Mouse (Mus musculus) heart, postnatal 0 days (tissue): ENCODE measurements at regions not wholly inside any gene's neighbourhood (a gene's known extent, or its start where the extent isn't known, plus 50 kb on each side); places are given as distances from the start of the nearest gene placed in this dataset.

Experiments used
- ATAC-seq: fragments of 200-750 bp; cut with Nextera tagmentation; 2 replicates; pipeline ENCODE4 v1.8.0; 2017; ENCODE audit warnings: low read depth, moderate number of reproducible peaks, moderate library complexity; ENCODE audit not compliant: insufficient read depth
- DNase-seq: peaks from one replicate; pipeline ENCODE4 v3.0.0-alpha.2; 2016; ENCODE audit warnings: low spot score
- H3K27ac ChIP-seq: fragments of 300-500 bp; sonication (generic); 2 replicates; pipeline ENCODE4 v1.5.1; 2014; ENCODE audit warnings: low read depth, mild to moderate bottlenecking
- H3K27me3 ChIP-seq: fragments of 300-500 bp; sonication (generic); 2 replicates; pipeline ENCODE4 v1.6.1; 2014; ENCODE audit warnings: low read length, mixed read lengths; ENCODE audit not compliant: control insufficient read depth, insufficient read depth
- H3K36me3 ChIP-seq: fragments of 300-500 bp; sonication (generic); replicated peaks from 2 replicates; pipeline ENCODE4 v1.6.1; 2014; ENCODE audit warnings: low read length, mixed read lengths; ENCODE audit not compliant: control insufficient read depth, insufficient read depth
- H3K4me1 ChIP-seq: fragments of 300-500 bp; sonication (generic); 2 replicates; pipeline ENCODE4 v1.6.1; 2014; ENCODE audit warnings: antibody characterized with exemption; ENCODE audit not compliant: control insufficient read depth, insufficient read depth
- H3K4me2 ChIP-seq: fragments of 300-500 bp; sonication (generic); 2 replicates; pipeline ENCODE4 v1.6.1; 2014; ENCODE audit warnings: low read depth, mild to moderate bottlenecking, low read length, moderate library complexity
- H3K4me3 ChIP-seq: fragments of 300-500 bp; sonication (generic); 2 replicates; pipeline ENCODE4 v1.5.1; 2014; ENCODE audit warnings: low read depth, low read length
- H3K9ac ChIP-seq: fragments of 300-500 bp; sonication (generic); replicated peaks from 2 replicates; pipeline ENCODE4 v1.6.1; 2014; ENCODE audit warnings: low read depth, low read length, mixed read lengths
- H3K9me3 ChIP-seq: fragments of 300-500 bp; sonication (generic); replicated peaks from 2 replicates; pipeline ENCODE4 v1.6.1; 2016; ENCODE audit warnings: low read length; ENCODE audit not compliant: control insufficient read depth
- CTCF ChIP-seq: IDR thresholded peaks from 2 replicates; pipeline ENCODE4 v1.5.1; 2016; ENCODE audit warnings: antibody characterized with exemption, control low read depth, low read depth
- EP300 ChIP-seq: IDR thresholded peaks from 2 replicates; pipeline ENCODE4 v1.6.1; 2016; ENCODE audit warnings: antibody characterized with exemption, low read depth
- WGBS: fragments of 180-500 bp; shearing (Covaris S2); extraction: QIAGEN DNeasy Blood & Tissue Kit; methylation state at CpG from one replicate; pipeline ENCODE4 v1.1.7; 2014; 5-methylcytosine and 5-hydroxymethylcytosine counted together

DNA sequence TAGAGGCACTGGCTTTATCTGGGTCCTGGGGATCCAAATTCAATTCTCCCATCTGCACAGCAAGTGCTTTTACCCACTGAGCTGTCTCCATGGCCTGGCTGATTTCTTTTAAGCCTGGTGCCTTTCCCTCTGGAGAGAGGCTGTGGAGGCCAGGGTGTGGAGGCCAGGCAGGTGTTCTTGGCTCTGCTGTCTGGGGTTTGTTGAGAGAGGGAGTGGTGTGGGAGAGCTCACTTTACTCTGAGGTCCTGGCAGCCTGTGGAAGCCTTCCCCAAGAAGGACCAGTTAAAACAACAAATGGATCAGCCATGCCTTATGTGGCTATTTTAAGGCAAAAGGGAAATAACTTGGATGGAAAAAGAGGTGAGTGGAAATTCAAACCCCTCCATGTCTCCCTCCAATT is 86.5 kb downstream of the Rpl14 start:
- Histone ChIP-seq H3K4me2 (no peak overlapping the region), H3K27me3 (no peaks in the 10 kb centered on the region), H3K9me3 (no peaks in the 10 kb centered on the region), H3K4me1 (no peaks in the 10 kb centered on the region), H3K27ac (no peak overlapping the region), H3K4me3 (no peak overlapping the region), H3K36me3 (no peaks in the 10 kb centered on the region), H3K9ac (no peak overlapping the region)
- TF ChIP-seq EP300 (no peak), CTCF (no peak)
- ATAC-seq = no peak
- no peak for DNase-seq

DNA sequence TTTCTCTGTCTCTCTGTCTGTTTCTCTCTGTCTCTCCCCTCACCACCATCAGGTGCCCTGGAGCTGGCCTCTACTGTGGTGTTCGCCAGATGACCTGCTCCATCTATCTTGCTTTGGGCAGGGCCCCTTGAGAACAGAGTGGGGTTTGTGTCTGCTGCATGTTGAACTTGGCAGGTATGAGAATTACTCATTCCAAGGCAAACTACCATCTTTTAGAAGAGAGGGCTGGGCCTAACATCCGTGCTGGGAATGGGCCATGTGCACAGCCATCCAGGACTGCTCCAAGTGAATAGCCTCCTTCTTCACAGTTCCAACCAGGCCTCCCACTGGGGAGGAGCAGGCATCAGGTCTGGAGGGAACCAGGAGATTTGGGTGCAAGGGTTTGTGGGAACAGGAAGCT is 87.3 kb downstream of the Rpl14 start:
- Histone ChIP-seq H3K4me3 (no peak overlapping the region), H3K9ac (no peak overlapping the region), H3K9me3 (no peaks in the 10 kb centered on the region), H3K36me3 (no peaks in the 10 kb centered on the region), H3K4me2 (no peak overlapping the region), H3K27ac (no peak overlapping the region), H3K4me1 (no peaks in the 10 kb centered on the region), H3K27me3 (no peaks in the 10 kb centered on the region)
- TF ChIP-seq EP300 = no peak
- TF ChIP-seq CTCF = no peak
- peak; percentile 64 for ATAC-seq
- DNase-seq = peak; percentile 30
- WGBS = 72% methylated on average over 2 of the region's 2 CpGs

DNA sequence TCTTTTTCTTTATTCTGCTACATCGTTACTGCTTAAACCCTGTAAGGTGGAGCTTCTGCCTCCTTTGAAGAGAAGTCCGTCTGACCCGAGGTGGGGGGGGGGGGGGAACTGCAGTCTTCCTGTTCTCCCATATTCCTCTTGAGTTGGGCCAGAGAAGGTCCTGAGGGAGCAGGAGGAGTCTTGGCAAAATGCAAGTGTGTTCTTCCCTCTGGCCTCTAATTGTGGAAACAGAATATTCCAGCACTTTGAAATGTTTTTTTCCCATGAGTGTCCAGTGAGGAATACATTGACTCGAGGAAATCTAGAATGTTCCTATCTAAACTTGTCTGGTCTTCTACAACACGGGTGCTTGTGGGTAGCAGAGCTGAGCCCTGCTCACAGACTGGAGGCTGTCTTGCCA is 90.0 kb downstream of the Rpl14 start:
- no peak overlapping the region for H3K4me2 ChIP-seq
- no peak overlapping the region for H3K4me3 ChIP-seq
- H3K27me3 ChIP-seq = no peaks in the 10 kb centered on the region
- ATAC-seq = no peak
- H3K4me1 ChIP-seq = no peaks in the 10 kb centered on the region
- no peaks in the 10 kb centered on the region for H3K36me3 ChIP-seq
- no peak for TF ChIP-seq EP300
- no peak for TF ChIP-seq CTCF
- H3K9ac ChIP-seq = no peak overlapping the region
- no peaks in the 10 kb centered on the region for H3K9me3 ChIP-seq
- 55% methylated on average over 5 of the region's 5 CpGs for WGBS
- DNase-seq = no peak
- no peak overlapping the region for H3K27ac ChIP-seq

DNA sequence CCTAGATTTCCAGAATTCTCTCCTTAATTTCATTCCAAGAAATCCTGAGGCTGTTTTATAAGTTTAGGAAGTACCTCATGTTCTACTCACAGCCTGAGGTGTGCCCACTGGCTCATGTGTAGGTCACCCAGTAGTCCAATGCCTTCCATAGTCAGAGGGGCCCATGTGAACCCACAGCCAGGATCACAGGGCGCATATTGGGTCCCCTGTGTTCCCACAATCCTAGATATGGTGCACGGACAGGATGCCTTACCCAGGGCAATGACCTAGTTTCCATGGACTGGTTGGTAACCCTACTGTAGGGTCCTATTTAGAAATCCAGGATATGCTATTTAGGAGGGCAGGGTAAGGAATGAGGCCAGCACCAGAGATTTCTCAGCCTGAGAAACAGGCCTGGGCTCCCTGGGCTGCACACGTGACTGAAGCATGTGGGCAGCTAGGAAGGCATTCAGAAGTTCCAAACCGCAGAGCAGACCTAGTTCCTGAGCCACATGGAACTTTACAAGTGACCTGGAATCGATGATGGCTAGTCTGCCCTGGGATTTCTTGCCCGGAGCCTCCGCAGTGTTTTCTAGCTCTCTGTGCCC is 90.5 kb downstream of the Rpl14 start:
- Histone ChIP-seq H3K27ac (no peak overlapping the region), H3K9ac (no peak overlapping the region), H3K4me3 (no peak overlapping the region), H3K27me3 (no peaks in the 10 kb centered on the region), H3K36me3 (no peaks in the 10 kb centered on the region), H3K9me3 (no peaks in the 10 kb centered on the region), H3K4me1 (no peaks in the 10 kb centered on the region), H3K4me2 (no peak overlapping the region)
- no peak for ATAC-seq
- no peak for DNase-seq
- 81% methylated on average over 7 of the region's 7 CpGs for WGBS
- TF ChIP-seq EP300 (no peak), CTCF (no peak)

DNA sequence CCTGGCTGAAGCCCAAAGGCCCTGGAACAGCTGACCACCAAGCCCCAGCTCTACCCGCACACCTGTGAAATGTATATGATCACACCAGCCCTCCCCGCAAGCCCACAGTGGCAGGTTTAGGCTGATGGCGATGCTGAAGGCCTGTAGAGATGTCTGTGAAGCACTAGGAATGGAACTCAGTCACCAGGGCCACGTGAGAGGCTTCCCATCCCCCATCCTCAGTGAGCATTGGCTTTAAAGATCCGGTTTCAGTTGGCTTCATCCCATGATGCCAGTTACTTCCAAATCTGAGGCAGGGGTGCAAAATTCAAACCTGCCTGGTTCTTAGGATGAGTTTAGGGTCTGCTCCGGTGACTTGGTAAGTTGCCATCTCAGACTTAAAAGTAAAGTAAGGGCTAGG is 91.9 kb downstream of the Rpl14 start:
- H3K4me3 ChIP-seq = no peak overlapping the region
- H3K27ac ChIP-seq = no peak overlapping the region
- 58% methylated on average over 6 of the region's 6 CpGs for WGBS
- H3K36me3 ChIP-seq = no peaks in the 10 kb centered on the region
- H3K9me3 ChIP-seq = no peaks in the 10 kb centered on the region
- no peak overlapping the region for H3K4me2 ChIP-seq
- H3K9ac ChIP-seq = no peak overlapping the region
- TF ChIP-seq EP300 = no peak
- no peak for TF ChIP-seq CTCF
- DNase-seq = no peak
- H3K27me3 ChIP-seq = no peaks in the 10 kb centered on the region
- no peaks in the 10 kb centered on the region for H3K4me1 ChIP-seq
- no peak for ATAC-seq

DNA sequence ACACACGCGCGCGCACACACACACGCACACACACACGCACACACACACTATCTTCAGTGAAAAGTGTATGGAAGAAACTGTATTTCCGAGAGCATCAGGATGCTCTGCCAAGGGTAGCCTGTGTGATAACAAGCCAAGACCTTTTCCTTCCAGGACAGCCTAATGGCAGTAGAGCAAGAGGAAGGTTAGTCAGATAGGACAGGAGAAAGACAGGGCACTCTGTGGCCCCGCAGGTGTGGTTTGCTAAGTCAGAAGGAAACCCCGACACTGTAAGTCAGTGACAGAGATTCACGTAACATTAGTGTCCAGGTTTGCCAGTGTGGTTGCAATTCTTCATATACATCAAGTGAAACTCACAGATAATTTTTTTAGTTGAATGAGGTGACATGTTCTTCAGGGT is 92.8 kb downstream of the Rpl14 start:
- DNase-seq = no peak
- Histone ChIP-seq H3K9me3 (no peaks in the 10 kb centered on the region), H3K27me3 (no peaks in the 10 kb centered on the region), H3K4me2 (no peak overlapping the region), H3K4me3 (no peak overlapping the region), H3K4me1 (no peaks in the 10 kb centered on the region), H3K9ac (no peak overlapping the region), H3K36me3 (no peaks in the 10 kb centered on the region), H3K27ac (no peak overlapping the region)
- ATAC-seq = no peak
- 87% methylated on average over 10 of the region's 10 CpGs for WGBS
- TF ChIP-seq CTCF (no peak), EP300 (no peak)
